Mouse (Mus musculus): ENCODE data around the gene Gm26992. TPM values are rescaled to one million over a fixed set of nuclear protein-coding genes. Genes with fewer than 3 reads are reported as not detected.

The Gm26992 gene
- polyA plus RNA-seq, 1 experiment from 2014 or later: not detected

Other genes with a start within 250 kb of the Gm26992 start
- gene Nap1l2, start 235.4 kb upstream of the Gm26992 start, polyA plus RNA-seq (2016; fragmentation: Nextera tagmentation; extraction: Ambion mirVana): 1.6 and 3.0 TPM in 2 replicates
- gene Cdx4, start 100.6 kb upstream of the Gm26992 start, polyA plus RNA-seq (2016; fragmentation: Nextera tagmentation; extraction: Ambion mirVana): not detected in 2 replicates
- 3.1 and 3.4 TPM in 2 replicates for gene Chic1, start 65.5 kb upstream of the Gm26992 start, polyA plus RNA-seq (2016; fragmentation: Nextera tagmentation; extraction: Ambion mirVana)
- gene Tsx, start 7.5 kb upstream of the Gm26992 start, polyA plus RNA-seq (2016; fragmentation: Nextera tagmentation; extraction: Ambion mirVana): not detected in 2 replicates
- not detected in 2 replicates for gene Zcchc13, start 208.6 kb downstream of the Gm26992 start, polyA plus RNA-seq (2016; fragmentation: Nextera tagmentation; extraction: Ambion mirVana)